Mouse (Mus musculus) heart, embryonic 15.5 days (tissue): ENCODE measurements around the gene Nrp2. TPM values are rescaled to one million over a fixed set of nuclear protein-coding genes. Genes with fewer than 3 reads are reported as not detected.

ENCODE experiments used
- ATAC-seq: fragments of 200-750 bp; cut with Nextera tagmentation; replicated peaks from 2 replicates; pipeline ENCODE4 v1.8.0; 2017; ENCODE audit warnings: low read depth, moderate TSS enrichment; ENCODE audit not compliant: insufficient number of reproducible peaks, insufficient read depth, low FRiP score
- H3K27ac ChIP-seq: fragments of 300-500 bp; sonication (generic); 2 replicates; pipeline ENCODE4 v1.5.1; 2015; ENCODE audit warnings: mild to moderate bottlenecking, inconsistent platforms
- H3K27me3 ChIP-seq: fragments of 300-500 bp; sonication (generic); 2 replicates; pipeline ENCODE4 v1.6.1; 2015; ENCODE audit warnings: inconsistent platforms
- H3K36me3 ChIP-seq: fragments of 300-500 bp; sonication (generic); 2 replicates; pipeline ENCODE4 v1.6.1; 2015; ENCODE audit warnings: mild to moderate bottlenecking, inconsistent platforms
- H3K4me1 ChIP-seq: fragments of 300-500 bp; sonication (generic); replicated peaks from 2 replicates; pipeline ENCODE4 v1.6.1; 2015; ENCODE audit warnings: inconsistent platforms
- H3K4me2 ChIP-seq: fragments of 300-500 bp; sonication (generic); 2 replicates; pipeline ENCODE4 v1.6.1; 2015; ENCODE audit warnings: inconsistent platforms, mild to moderate bottlenecking, moderate library complexity
- H3K4me3 ChIP-seq: fragments of 300-500 bp; sonication (generic); 2 replicates; pipeline ENCODE4 v1.5.1; 2015; ENCODE audit warnings: mild to moderate bottlenecking, inconsistent platforms
- H3K9ac ChIP-seq: fragments of 300-500 bp; sonication (generic); 2 replicates; pipeline ENCODE4 v1.6.1; 2015; ENCODE audit warnings: mild to moderate bottlenecking, inconsistent platforms
- H3K9me3 ChIP-seq: fragments of 300-500 bp; sonication (generic); replicated peaks from 2 replicates; pipeline ENCODE4 v1.6.1; 2016; ENCODE audit warnings: inconsistent platforms
- WGBS: fragments of 180-500 bp; shearing (Covaris S2); methylation state at CpG from one replicate; pipeline ENCODE4 v1.1.7; 2015; ENCODE audit warnings: mixed read lengths; 5-methylcytosine and 5-hydroxymethylcytosine counted together
- polyA plus RNA-seq: library from polyadenylated mRNA; unstranded; fragments of >200 nt; fragmentation: Nextera tagmentation; extraction: Ambion mirVana; gene quantifications from 2 replicates; pipeline ENCODE4 v1.2.1, GENCODE M21; 2015

Gene Nrp2
- polyA plus RNA-seq, 1 experiment from 2014 or later, result 7.5 TPM

- 12% methylated on average over 18 of the region's 18 CpGs for WGBS
- no peak for ATAC-seq
- no peak overlapping the region for H3K27ac ChIP-seq
- no peaks in the 10 kb centered on the region for H3K9me3 ChIP-seq
- H3K4me2 ChIP-seq, result peak overlapping the region; percentile 99
- no peaks in the 10 kb centered on the region for H3K36me3 ChIP-seq
- peak overlapping the region; percentile 70 for H3K4me3 ChIP-seq
- peak overlapping the region; percentile 70; the same call in 1 of the 2 replicates for H3K9ac ChIP-seq
- peaks cover 20% of the 10 kb centered on the region for H3K27me3 ChIP-seq
- H3K4me1 ChIP-seq, result peaks cover 42% of the 10 kb centered on the region
These were observed 2.5 kb downstream of the Nrp2 start for GRCm38 (mm10) chr1:62705517-62705981.

- Histone ChIP-seq H3K4me3 (peak overlapping the region; percentile 70), H3K4me1 (peaks cover 39% of the 10 kb centered on the region), H3K36me3 (no peaks in the 10 kb centered on the region), H3K4me2 (peak overlapping the region; percentile 99), H3K27me3 (peaks cover 18% of the 10 kb centered on the region), H3K27ac (peak overlapping the region; percentile 50), H3K9ac (peak overlapping the region; percentile 70), H3K9me3 (no peaks in the 10 kb centered on the region)
- WGBS, result under 1% methylated on average over 73 of the region's 73 CpGs
- peak; percentile 27 for ATAC-seq
These were observed 3.3 kb downstream of the Nrp2 start for GRCm38 (mm10) chr1:62706085-62707021.

GRCm38 (mm10) chr1:62707101-62707912, 4.2 kb downstream of the Nrp2 start:
- H3K4me3 ChIP-seq, result peak overlapping the region; percentile 70
- H3K27ac ChIP-seq, result peak overlapping the region; percentile 50; the same call in 1 of the 2 replicates
- peaks cover 38% of the 10 kb centered on the region for H3K4me1 ChIP-seq
- H3K9ac ChIP-seq, result peak overlapping the region; percentile 70
- no peaks in the 10 kb centered on the region for H3K9me3 ChIP-seq
- H3K27me3 ChIP-seq, result peaks cover 14% of the 10 kb centered on the region
- ATAC-seq, result 0 out of 2 replicates have a peak, but pooled peaks have one; percentile 18
- WGBS, result under 1% methylated on average over 35 of the region's 35 CpGs
- peak overlapping the region; percentile 99 for H3K4me2 ChIP-seq
- H3K36me3 ChIP-seq, result no peaks in the 10 kb centered on the region

GRCm38 (mm10) chr1:62707913-62708860, 5.1 kb downstream of the Nrp2 start:
- no peak for ATAC-seq
- Histone ChIP-seq H3K9me3 (no peaks in the 10 kb centered on the region), H3K4me3 (peak overlapping the region; percentile 70), H3K4me1 (peaks cover 32% of the 10 kb centered on the region), H3K36me3 (no peaks in the 10 kb centered on the region), H3K27me3 (peaks cover 14% of the 10 kb centered on the region), H3K9ac (0 out of 2 replicates have a peak overlapping the region, but pooled peaks have one; percentile 70), H3K4me2 (peak overlapping the region; percentile 99), H3K27ac (no peak overlapping the region)
- WGBS, result 25% methylated on average over 17 of the region's 17 CpGs

- no peak overlapping the region for H3K27ac ChIP-seq
- H3K9me3 ChIP-seq, result no peaks in the 10 kb centered on the region
- H3K4me1 ChIP-seq, result peaks cover 32% of the 10 kb centered on the region
- no peak overlapping the region for H3K4me3 ChIP-seq
- H3K4me2 ChIP-seq, result no peak overlapping the region
- peaks cover 11% of the 10 kb centered on the region for H3K27me3 ChIP-seq
- H3K36me3 ChIP-seq, result no peaks in the 10 kb centered on the region
- WGBS, result 42% methylated on average over 5 of the region's 5 CpGs
- ATAC-seq, result no peak
- no peak overlapping the region for H3K9ac ChIP-seq
These were observed 6.8 kb downstream of the Nrp2 start for GRCm38 (mm10) chr1:62709770-62710335.

GRCm38 (mm10) chr1:62713021-62713676, 10.1 kb downstream of the Nrp2 start:
- 75% methylated on average over 17 of the region's 17 CpGs for WGBS
- no peak overlapping the region for H3K9ac ChIP-seq
- no peaks in the 10 kb centered on the region for H3K36me3 ChIP-seq
- H3K4me3 ChIP-seq, result no peak overlapping the region
- H3K4me1 ChIP-seq, result peaks cover 13% of the 10 kb centered on the region
- no peak overlapping the region for H3K4me2 ChIP-seq
- H3K27me3 ChIP-seq, result no peaks in the 10 kb centered on the region; the same call in 1 of the 2 replicates
- ATAC-seq, result no peak
- no peaks in the 10 kb centered on the region for H3K9me3 ChIP-seq
- H3K27ac ChIP-seq, result no peak overlapping the region

- Histone ChIP-seq H3K36me3 (no peaks in the 10 kb centered on the region), H3K9me3 (no peaks in the 10 kb centered on the region), H3K4me2 (no peak overlapping the region), H3K4me1 (peaks cover 12% of the 10 kb centered on the region), H3K27ac (no peak overlapping the region), H3K27me3 (no peaks in the 10 kb centered on the region), H3K9ac (no peak overlapping the region), H3K4me3 (no peak overlapping the region)
- WGBS, result 94% methylated on average over 1 of the region's 1 CpGs
- ATAC-seq, result no peak
These were observed 11.9 kb downstream of the Nrp2 start for GRCm38 (mm10) chr1:62715004-62715403.

- Histone ChIP-seq H3K9ac (no peak overlapping the region), H3K4me1 (peaks cover 10% of the 10 kb centered on the region; the same call in 1 of the 2 replicates), H3K4me2 (no peak overlapping the region), H3K4me3 (no peak overlapping the region), H3K9me3 (no peaks in the 10 kb centered on the region), H3K36me3 (no peaks in the 10 kb centered on the region), H3K27me3 (no peaks in the 10 kb centered on the region), H3K27ac (no peak overlapping the region)
- ATAC-seq, result no peak
- WGBS, result 63% methylated on average over 4 of the region's 4 CpGs
These were observed 12.6 kb downstream of the Nrp2 start for GRCm38 (mm10) chr1:62715692-62716091.

- WGBS, result 50% methylated on average over 10 of the region's 10 CpGs
- H3K4me2 ChIP-seq, result no peak overlapping the region
- no peak overlapping the region for H3K9ac ChIP-seq
- H3K4me3 ChIP-seq, result no peak overlapping the region
- no peaks in the 10 kb centered on the region for H3K36me3 ChIP-seq
- no peak overlapping the region for H3K27ac ChIP-seq
- no peaks in the 10 kb centered on the region for H3K27me3 ChIP-seq
- H3K9me3 ChIP-seq, result no peaks in the 10 kb centered on the region
- H3K4me1 ChIP-seq, result peaks cover 10% of the 10 kb centered on the region; the same call in 1 of the 2 replicates
- ATAC-seq, result no peak; the same call in 1 of the 2 replicates
These were observed 13.9 kb downstream of the Nrp2 start for GRCm38 (mm10) chr1:62716836-62717478.
